Mouse (Mus musculus): ENCODE measurements around the gene Tmem213.

The Tmem213 gene

GRCm38 (mm10) chr6:38152305-38152704 is 43.2 kb downstream of the Tmem213 start:
- DNase-seq (ENCODE audit: low read depth): no peak

DNA sequence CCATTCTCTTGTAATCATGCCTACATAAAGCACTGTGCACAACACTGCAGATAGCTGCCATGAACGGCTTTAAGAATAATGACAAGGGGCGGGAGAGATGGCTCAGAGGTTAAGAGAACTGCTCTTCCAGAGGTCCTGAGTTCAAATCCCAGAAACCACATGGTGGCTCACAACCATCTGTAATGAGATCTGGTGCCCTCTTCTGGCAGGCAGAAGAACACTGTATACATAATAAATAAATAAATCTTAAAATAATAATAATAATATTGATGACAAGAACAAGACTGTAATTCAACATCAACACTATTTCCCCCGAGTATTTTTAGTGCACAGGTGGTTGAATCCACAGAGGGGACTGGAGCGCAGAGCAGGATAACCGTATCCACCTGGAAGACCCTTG is 47.1 kb downstream of the Tmem213 start:
- DNase-seq (ENCODE audit: low read depth): no peak

DNA sequence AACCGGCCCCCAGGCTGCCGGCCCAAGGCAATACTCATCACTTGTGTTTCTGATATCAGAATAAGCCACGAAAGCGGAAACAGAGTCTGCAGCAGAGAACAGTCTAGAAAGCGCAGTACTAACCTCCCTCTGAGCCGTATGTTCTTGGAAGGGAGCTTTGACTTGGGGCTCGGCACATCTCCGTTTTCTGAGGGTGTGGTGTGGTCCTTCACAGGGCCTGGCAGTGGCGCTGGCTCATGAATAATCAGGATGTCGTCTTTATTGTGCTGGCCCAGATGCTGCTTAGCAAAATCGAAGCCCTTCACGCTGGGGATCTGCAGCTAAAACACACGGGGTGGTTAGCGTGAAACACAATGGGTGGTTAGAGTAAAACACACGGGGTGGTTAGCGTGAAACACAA is 48.9 kb downstream of the Tmem213 start:
- DNase-seq (ENCODE audit: low read depth): no peak

DNA sequence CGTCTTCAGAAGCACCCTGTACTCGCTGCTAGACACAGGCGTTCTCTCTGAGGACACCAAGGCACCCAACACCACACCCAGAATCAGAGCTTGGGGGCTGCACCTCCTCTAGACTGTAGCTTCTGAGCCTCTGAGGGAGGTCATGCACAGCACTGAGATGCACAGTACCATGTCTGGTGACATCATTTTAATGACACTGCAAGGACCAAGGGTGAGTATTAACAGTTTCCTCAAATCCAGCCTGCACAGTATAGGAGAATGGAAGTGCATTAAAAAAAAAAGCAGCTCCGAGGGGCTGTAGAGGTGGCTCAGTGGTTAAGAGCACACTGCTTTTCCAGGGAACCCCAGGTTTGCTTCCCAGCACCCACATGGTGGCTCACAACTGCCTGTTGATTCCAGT is 50.5 kb downstream of the Tmem213 start:
- DNase-seq (ENCODE audit: low read depth): no peak

DNA sequence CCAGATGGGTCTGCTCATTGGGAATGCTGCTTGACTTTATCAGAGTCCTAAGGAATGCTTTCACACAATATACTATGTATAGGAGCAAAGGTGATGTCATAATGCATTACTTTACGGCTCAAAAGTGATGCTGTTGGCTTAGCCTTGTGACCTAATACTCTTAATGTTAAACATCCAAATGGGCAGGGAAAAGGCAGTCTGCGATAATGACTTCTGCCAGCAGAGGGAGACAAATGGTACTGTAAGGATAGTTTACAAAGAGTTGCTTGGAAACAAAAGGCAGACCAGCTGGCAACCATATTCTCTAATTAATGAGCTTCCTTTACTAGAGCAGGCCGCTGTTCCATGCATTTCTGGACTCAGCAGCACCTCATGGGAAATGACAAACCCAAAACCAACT is 51.0 kb downstream of the Tmem213 start:
- peak; percentile 72 for DNase-seq (ENCODE audit: low read depth)

DNA sequence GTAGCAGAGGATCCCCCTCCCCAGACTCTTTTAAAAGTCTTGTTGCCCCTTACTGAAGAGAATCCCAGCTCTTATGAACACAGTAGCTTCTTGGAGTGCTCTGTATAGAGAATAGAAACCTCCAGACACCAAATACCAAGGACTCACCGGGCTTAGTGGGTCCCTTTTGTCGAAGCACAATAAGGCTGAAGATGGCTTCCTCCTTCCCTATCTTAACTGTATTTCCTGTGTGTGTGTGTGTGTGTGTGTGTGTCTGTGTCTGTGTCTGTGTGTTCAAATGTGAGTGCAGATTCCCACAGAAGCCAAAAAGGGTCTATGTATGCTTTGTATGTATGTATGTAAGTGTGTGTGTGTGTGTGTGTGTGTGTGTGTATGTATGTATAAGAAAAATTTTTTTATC is 51.5 kb downstream of the Tmem213 start:
- DNase-seq (ENCODE audit: low read depth): no peak

- DNase-seq (ENCODE audit: low read depth): no peak
These were observed 53.9 kb downstream of the Tmem213 start for GRCm38 (mm10) chr6:38162825-38163504.

DNA sequence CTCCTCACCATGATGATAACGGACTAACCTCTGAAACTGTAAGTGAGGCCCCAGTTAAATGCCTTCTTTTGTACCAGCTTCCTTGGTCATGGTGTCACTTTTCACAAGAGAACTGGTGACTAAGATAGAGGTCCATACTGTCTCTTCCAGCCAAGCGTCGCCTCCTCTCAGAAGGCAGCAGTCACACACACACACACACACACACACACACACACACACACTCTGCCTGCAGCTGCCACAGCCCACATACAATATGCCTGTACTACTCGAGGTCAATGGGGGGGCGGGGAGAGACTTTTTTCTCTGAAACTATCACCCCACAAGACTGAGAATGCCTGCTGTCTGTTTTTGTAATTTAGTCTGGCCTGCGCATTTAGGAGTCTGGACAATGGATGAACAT is 55.6 kb downstream of the Tmem213 start:
- DNase-seq (ENCODE audit: low read depth): no peak

DNA sequence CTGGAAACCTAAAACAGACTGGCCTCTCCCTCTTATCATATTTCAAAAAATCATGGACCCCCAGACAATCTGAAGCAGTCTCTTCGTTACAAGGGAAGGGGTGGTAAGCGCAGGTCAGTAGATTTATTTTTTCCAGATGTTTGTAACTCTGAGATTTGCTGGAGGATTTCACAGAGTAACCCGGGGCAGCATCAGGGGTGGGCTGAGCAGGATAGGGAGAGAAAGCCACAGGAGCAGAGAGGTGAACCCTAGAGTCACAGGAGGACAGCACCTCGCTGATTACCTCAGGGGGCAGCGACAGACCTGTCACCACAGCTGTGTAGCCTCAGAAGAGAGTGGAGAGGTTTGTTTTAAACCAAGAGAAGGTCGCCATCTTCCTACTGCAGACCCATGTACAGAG is 56.3 kb downstream of the Tmem213 start:
- DNase-seq (ENCODE audit: low read depth): no peak

Measured in fibroblast of lung, adult 2 months (primary cell).